Mouse (Mus musculus): ENCODE results near the gene Vmn2r2.

Gene Vmn2r2

DNA sequence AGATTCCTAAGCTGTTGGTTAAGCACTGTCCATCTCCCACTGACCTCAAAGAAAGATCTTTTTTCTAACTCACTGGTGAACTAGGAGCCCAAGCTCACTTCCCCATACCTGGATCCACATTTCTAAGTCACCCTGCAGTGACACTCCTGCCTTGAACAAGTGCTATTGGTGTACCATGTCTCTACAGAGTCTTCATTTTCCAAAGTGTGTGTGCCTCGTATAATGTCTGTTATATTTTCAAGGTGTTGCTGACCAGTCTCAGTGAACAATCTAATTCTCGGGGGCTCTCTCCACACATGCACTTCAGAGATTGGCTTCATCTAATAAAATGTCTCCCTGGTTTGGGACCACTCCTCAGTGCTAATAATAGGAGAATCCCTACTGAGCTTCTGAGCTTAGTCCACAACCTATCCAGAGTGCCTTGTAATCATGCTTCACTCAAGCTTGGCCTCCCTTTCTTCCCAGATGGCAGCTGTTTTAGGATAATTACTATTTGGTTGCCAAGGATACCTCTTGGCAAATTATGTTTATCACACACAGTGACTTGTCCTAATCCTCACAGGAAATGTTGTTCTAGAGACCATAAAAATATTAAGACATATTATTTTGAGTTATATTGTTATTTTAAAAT lies at the start of gene Vmn2r2:
TSS of gene Vmn2r2 (minus strand) at position 51 of the 631 bp plus-strand sequence.
- DNase-seq: no peak

- DNase-seq: no peak
Measured at GRCm38 (mm10) chr3:64113352-64114046, 28.2 kb downstream of the Vmn2r2 start.

DNA sequence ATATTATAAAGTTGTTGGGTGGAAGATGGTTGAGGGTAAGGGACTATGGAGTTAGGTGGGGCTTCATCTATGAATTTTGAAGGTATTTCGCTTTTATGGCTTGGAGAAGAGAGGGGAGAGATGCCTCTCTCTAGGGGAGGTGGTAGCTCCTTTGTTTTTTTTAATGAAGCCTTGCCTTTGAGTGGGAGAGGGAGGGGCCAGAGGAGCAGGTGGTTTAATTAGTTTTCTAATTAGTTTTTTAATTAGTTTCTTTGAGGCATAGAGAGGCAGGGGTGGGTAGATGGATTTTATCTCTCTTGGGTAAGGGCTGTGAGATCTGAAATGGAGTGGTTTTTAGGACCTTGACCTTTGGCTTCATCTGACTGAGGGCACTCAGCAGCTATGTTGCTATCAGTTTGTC lies 29.0 kb downstream of the Vmn2r2 start:
- DNase-seq: no peak

- DNase-seq: no peak
Measured at GRCm38 (mm10) chr3:64081247-64081646, 60.5 kb downstream of the Vmn2r2 start, which contains the start of gene Vmn2r1. Gene Vmn2r1 (plus strand): TSS chr3:64081547.
